Mouse (Mus musculus) left cerebral cortex, postnatal 36 days (tissue): ENCODE results near the gene Olr1. TPM values are rescaled to one million over a fixed set of nuclear protein-coding genes. Genes with fewer than 3 reads are reported as not detected.

Source experiments
- DNase-seq, 2 experiments: peaks; one replicate each; pipeline ENCODE4 v3.0.0; 2021 to 2022; ENCODE audit warnings: low spot score in 2 of 2, mixed read lengths in 1 of 2
- intact Hi-C: fragments of 180-260 bp; cut with DNase I; formaldehyde crosslinking; loops from one replicate; pipeline ENCODE4 v1.15.1; 2025
- total RNA-seq, 2 experiments: library from RNA; stranded (reverse); gene quantifications; 2 replicates each; pipeline ENCODE4 v1.2.3; 2021

The Olr1 gene
- total RNA-seq, result not detected

- peak in 1 of 2 experiments; percentile 6 for DNase-seq
- intact Hi-C loops, result no loop called here
Observed at GRCm38 (mm10) chr6:129507024-129507423, at the start of gene Olr1. Gene Olr1 (minus strand): TSS chr6:129507165.

GRCm38 (mm10) chr6:129548009-129548408 lies 41.0 kb upstream of the Olr1 start:
- DNase-seq, result no peak
- intact Hi-C loops, result no loop called here

GRCm38 (mm10) chr6:129547277-129547676 lies 40.3 kb upstream of the Olr1 start:
- intact Hi-C loops, result no loop called here
- DNase-seq, result no peak

GRCm38 (mm10) chr6:129543709-129544606 lies 37.0 kb upstream of the Olr1 start:
- DNase-seq, result peak; percentile 43 to 67
- intact Hi-C loops, result no loop called here

- intact Hi-C loops, result no loop called here
- DNase-seq, result peak in 1 of 2 experiments; percentile 15
Observed at GRCm38 (mm10) chr6:129542540-129542939, 35.6 kb upstream of the Olr1 start.

GRCm38 (mm10) chr6:129541931-129542330 lies 35.0 kb upstream of the Olr1 start:
- DNase-seq, result peak in 1 of 2 experiments; percentile 10
- intact Hi-C loops, result no loop called here

GRCm38 (mm10) chr6:129538555-129538954 lies 31.6 kb upstream of the Olr1 start:
- intact Hi-C loops, result loop anchor here (10.0 kb wide), 1 partner anchor 774 kb away; no protein-coding TSS in a partner anchor
- no peak for DNase-seq

GRCm38 (mm10) chr6:129535723-129536122 lies 28.8 kb upstream of the Olr1 start:
- intact Hi-C loops, result loop anchor here (10.0 kb wide), 1 partner anchor 771 kb away; no protein-coding TSS in a partner anchor

GRCm38 (mm10) chr6:129534627-129535190 lies 27.7 kb upstream of the Olr1 start:
- DNase-seq, result no peak
- intact Hi-C loops, result loop anchor here (5.0 to 10.0 kb wide), 2 partner anchors 692 to 770 kb away; no protein-coding TSS in a partner anchor

More at GRCm38 (mm10) chr6:129535723-129536122, 28.8 kb upstream of the Olr1 start:
- DNase-seq, result no peak

GRCm38 (mm10) chr6:129534057-129534456 lies 27.1 kb upstream of the Olr1 start:
- DNase-seq, result peak; percentile 17 to 27
- intact Hi-C loops, result loop anchor here (5.0 to 10.0 kb wide), 2 partner anchors 692 to 769 kb away; no protein-coding TSS in a partner anchor

- intact Hi-C loops, result loop anchor here (5.0 to 10.0 kb wide), 2 partner anchors 691 to 768 kb away; no protein-coding TSS in a partner anchor
- DNase-seq, result peak; percentile 86 to 87
Observed at GRCm38 (mm10) chr6:129532942-129533860, 26.2 kb upstream of the Olr1 start, which contains the start of gene Gabarapl1. Gene Gabarapl1 (plus strand): TSS chr6:129533160.

GRCm38 (mm10) chr6:129532556-129532941 lies 25.6 kb upstream of the Olr1 start:
- intact Hi-C loops, result loop anchor here (5.0 to 10.0 kb wide), 2 partner anchors 690 to 768 kb away; no protein-coding TSS in a partner anchor
- DNase-seq, result peak; percentile 47 to 50

GRCm38 (mm10) chr6:129530261-129530660 lies 23.3 kb upstream of the Olr1 start:
- DNase-seq, result no peak
- intact Hi-C loops, result loop anchor here (5.0 to 10.0 kb wide), 2 partner anchors 688 to 765 kb away; no protein-coding TSS in a partner anchor

GRCm38 (mm10) chr6:129529605-129530004 lies 22.6 kb upstream of the Olr1 start:
- no peak for DNase-seq
- intact Hi-C loops, result loop anchor here (5.0 to 10.0 kb wide), 2 partner anchors 687 to 765 kb away; no protein-coding TSS in a partner anchor

GRCm38 (mm10) chr6:129527416-129527815 lies 20.5 kb upstream of the Olr1 start:
- intact Hi-C loops, result no loop called here
- no peak for DNase-seq

GRCm38 (mm10) chr6:129526069-129526468 lies 19.1 kb upstream of the Olr1 start:
- DNase-seq, result no peak
- intact Hi-C loops, result no loop called here

- intact Hi-C loops, result loop anchor here (1.0 kb wide), 1 partner anchor 125 kb away; no protein-coding TSS in a partner anchor
- no peak for DNase-seq
Observed at GRCm38 (mm10) chr6:129517752-129518408, 10.9 kb upstream of the Olr1 start.

GRCm38 (mm10) chr6:129516388-129516787 lies 9.4 kb upstream of the Olr1 start:
- intact Hi-C loops, result no loop called here
- DNase-seq, result no peak
